Mouse (Mus musculus) megakaryocyte, adult 5-6 weeks (primary cell): ENCODE data around the gene Sptlc3. TPM values are rescaled to one million over a fixed set of nuclear protein-coding genes. Genes with fewer than 3 reads are reported as not detected.
A peak's percentile ranks its signal among the peaks of the same experiment; 100 is the strongest.

Experiments used
- ATAC-seq: 2 replicates; pipeline ENCODE4 v1.8.0; 2016; ENCODE audit warnings: mild to moderate bottlenecking, inconsistent platforms; ENCODE audit not compliant: poor library complexity, severe bottlenecking
- total RNA-seq, 2 experiments: library from RNA; stranded (forward) in 1 of 2; stranded (reverse) in 1 of 2; fragments of 153-499, 151-499 nt in 1 of 2; fragments of 221-1000, 200-1000 nt in 1 of 2; gene quantifications; 2 replicates each; pipeline versions ENCODE4 v1.2.3 to v1.2.4; 2015 to 2017

Gene Sptlc3
- total RNA-seq (2015) (not detected in 2 replicates), total RNA-seq (2017) (not detected in 2 replicates)

GRCm38 (mm10) chr2:139493836-139494235 is at the start of gene Sptlc3:
TSS of gene Sptlc3 (plus strand) at chr2:139493913.
- ATAC-seq, result no peak

- no peak for ATAC-seq
Measured at GRCm38 (mm10) chr2:139467726-139468125, 26.0 kb upstream of the Sptlc3 start.

- no peak for ATAC-seq
Measured at GRCm38 (mm10) chr2:139488708-139489107, 5.0 kb upstream of the Sptlc3 start.

GRCm38 (mm10) chr2:139494629-139495028 is 916 bp downstream of the Sptlc3 start:
- no peak for ATAC-seq

GRCm38 (mm10) chr2:139561966-139562505 is 68.3 kb downstream of the Sptlc3 start:
- no peak for ATAC-seq

- no peak for ATAC-seq
Measured at GRCm38 (mm10) chr2:139579280-139579679, 85.6 kb downstream of the Sptlc3 start.

- ATAC-seq, result no peak
Measured at GRCm38 (mm10) chr2:139582766-139583165, 89.1 kb downstream of the Sptlc3 start.

- ATAC-seq, result no peak
Measured at GRCm38 (mm10) chr2:139587660-139588200, 94.0 kb downstream of the Sptlc3 start.

- ATAC-seq, result 0 out of 2 replicates have a peak, but pooled peaks have one; percentile 32
Measured at GRCm38 (mm10) chr2:139589905-139590304, 96.2 kb downstream of the Sptlc3 start.

GRCm38 (mm10) chr2:139590888-139591698 is 97.4 kb downstream of the Sptlc3 start:
- ATAC-seq, result peak; percentile 80

GRCm38 (mm10) chr2:139592109-139592508 is 98.4 kb downstream of the Sptlc3 start:
- ATAC-seq, result no peak

- ATAC-seq, result no peak
Measured at GRCm38 (mm10) chr2:139597229-139597628, 103.5 kb downstream of the Sptlc3 start.

- ATAC-seq, result no peak
Measured at GRCm38 (mm10) chr2:139601543-139602194, 108.0 kb downstream of the Sptlc3 start.

- ATAC-seq, result no peak
Measured at GRCm38 (mm10) chr2:139608167-139608566, 114.5 kb downstream of the Sptlc3 start.

GRCm38 (mm10) chr2:139608810-139609209 is 115.1 kb downstream of the Sptlc3 start:
- no peak for ATAC-seq

GRCm38 (mm10) chr2:139609231-139609630 is 115.5 kb downstream of the Sptlc3 start:
- ATAC-seq, result no peak

- no peak for ATAC-seq
Measured at GRCm38 (mm10) chr2:139609662-139610291, 116.1 kb downstream of the Sptlc3 start.

- ATAC-seq, result no peak
Measured at GRCm38 (mm10) chr2:139612410-139613107, 118.8 kb downstream of the Sptlc3 start.

GRCm38 (mm10) chr2:139626496-139626895 is 132.8 kb downstream of the Sptlc3 start:
- ATAC-seq, result no peak

- no peak for ATAC-seq
Measured at GRCm38 (mm10) chr2:139628731-139629130, 135.0 kb downstream of the Sptlc3 start.
